Mouse (Mus musculus) cerebellum, postnatal 10 days (tissue): ENCODE measurements around the gene Ms4a6b.
"Not testable (repeated sequence)": the region's sequence is repeated elsewhere in the genome, so short reads cannot be mapped to it uniquely, and the experiment has no call there.

Experiments
- DNase-seq, 2 experiments: peaks; one replicate each; pipeline ENCODE4 v3.0.0; 2021; ENCODE audit warnings: mixed read lengths in 2 of 2

Ms4a6b gene

DNA sequence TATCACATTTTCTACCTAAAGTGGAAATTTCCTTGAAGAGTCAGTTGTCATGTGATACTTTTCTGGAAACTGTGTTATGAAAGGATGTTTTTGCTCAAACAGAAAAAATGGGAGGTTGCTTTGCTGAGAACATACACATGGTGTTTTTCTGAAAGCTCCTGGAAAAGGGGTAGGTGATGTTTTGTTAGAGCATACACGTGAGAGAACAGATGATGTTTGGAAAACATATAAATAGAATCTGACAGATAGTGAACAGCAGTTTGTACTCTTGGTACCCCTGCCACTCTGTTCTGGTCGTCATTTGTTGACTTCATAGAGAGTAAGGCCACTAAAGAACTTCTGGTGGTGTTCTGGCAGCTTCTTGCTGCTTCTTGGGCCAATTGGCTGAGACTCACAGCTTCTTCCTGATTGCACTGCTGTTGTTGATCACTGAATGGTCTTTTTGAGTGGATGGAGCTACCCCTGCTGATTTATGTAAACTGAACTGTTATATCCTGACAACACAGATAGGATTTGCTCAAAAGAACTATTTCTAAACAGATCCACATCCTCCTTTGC is 17.7 kb downstream of the Ms4a6b start:
- DNase-seq: peak; percentile 7 to 26

DNA sequence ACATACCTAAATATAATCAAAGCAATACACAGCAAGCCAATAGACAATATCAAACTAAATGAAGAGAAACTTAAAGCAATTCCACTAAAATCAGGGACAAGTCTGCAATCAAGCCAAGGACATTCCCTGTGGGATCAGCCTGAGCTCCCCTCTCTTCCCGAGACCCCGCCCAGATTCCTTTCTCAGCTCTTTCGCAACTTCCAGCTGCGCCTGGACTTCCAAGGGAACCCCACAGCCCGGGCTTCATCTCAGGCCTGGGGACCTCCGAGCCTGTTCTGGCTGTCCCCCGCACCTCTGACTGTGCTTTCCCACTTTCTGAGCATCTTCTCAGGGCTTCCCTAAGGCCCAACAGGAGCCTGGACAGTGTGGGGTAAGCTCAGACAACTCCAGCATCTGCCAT is 20.3 kb downstream of the Ms4a6b start, which contains the start of gene Ms4a4d:
Gene Ms4a4d (plus strand): TSS at position 209 of the 400 bp plus-strand sequence.
- DNase-seq: no peak

DNA sequence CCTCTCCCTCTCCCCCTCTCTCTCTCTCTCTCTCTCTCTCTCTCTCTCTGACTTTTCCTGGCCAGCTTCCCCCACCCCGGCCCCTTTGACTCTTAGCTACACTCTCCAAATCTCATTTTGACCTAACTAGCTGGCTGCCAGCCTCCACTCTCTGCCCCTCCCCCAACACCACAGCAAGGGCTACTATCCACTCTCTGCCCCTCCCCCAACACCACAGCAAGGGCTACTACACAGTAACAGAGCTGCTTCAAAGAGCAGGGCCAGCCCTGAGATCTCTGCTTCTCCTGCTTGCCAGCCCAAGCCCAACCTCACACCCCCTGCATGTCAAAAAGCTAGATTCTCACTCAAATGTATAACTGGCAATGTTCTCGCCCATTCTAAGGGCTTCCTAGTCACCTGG is 21.0 kb downstream of the Ms4a6b start:
- peak; percentile 24 to 31 for DNase-seq

DNA sequence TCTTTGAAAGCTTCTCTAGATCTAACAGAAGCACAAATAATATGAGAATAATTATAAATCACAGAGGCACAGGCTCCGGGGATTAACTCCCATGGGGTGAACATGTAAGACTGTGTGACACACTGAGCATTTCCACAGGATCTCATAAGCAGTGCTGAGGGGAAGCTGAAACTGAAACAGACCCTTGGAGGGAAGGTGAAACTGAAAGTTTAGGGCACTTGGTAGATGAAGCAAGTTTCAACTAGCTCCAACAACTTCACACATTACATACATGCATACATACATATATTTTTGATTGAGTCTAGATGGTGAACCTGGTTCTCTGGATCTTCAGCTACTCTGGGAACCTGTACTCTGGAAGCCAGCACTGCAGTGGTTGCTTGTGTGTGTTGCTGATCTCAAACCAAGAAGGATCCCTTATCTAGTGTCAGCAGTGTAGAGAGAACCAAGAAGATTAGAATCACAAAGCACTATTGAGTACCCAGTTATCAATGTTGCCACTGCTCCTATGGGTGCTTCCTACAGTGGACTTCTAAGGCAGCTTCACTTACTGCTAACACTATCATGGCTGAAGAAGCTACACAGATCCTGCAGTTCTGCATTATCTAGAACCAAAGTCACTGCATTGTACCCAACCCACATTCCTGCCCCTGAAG is 24.0 kb downstream of the Ms4a6b start:
- DNase-seq: not testable (repeated sequence)

DNA sequence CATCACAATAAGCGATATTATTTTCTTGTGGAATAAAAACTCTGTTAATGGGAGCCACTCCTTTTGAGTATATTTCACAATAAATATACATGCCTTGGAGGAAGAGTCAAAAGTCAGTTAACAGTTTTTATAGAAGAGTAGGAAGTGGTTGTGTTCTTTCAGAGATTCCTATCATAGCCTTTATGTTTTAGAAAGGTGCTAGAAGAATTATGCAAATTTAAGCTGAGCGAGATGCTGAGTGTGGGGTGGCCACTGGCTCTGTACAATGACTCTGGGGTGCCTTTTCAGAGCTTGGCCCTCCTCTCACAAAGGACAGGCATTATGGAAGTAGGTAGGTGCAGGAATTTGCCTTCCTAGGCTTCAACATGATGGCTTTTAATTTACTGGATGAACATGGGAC is 28.1 kb downstream of the Ms4a6b start:
- not testable (repeated sequence) for DNase-seq

DNA sequence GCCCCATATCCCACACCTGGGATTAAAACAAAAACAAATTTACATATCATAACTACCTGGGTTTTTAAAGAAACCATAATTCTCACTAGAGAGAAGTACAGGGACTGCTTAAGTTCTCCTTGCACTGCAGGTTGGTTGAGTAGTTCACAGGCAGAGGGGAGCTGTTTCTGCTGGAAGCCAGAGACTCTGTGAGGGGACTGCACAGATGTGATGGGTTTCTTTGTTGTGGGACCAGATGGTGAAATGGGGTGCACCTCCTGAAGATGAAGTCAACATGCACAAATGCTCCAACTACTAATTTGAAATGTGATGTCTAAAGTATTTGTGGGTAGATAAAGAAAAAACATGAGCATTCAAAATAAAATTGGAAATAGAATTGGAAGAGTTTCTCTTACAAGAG is 31.6 kb downstream of the Ms4a6b start:
- DNase-seq: no peak

DNA sequence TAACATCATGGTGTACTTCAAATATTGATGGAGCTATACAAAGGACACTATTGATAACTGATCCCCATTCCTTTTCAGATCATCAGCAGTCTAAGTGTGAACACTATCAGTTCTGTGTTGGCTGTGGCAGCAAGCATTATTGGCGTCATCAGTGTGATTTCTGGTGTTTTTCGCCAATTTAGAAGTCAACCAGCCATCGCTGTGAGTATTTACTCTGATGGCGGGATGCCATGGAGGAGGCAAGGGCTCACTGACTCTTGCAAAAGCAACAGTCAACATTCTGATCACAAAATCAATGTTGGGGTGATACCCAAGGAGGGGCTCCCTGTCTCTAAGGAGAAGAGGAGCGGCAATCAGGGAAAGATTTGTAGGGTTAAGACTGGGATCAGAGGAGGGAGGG is 38.4 kb downstream of the Ms4a6b start:
- no peak for DNase-seq

DNA sequence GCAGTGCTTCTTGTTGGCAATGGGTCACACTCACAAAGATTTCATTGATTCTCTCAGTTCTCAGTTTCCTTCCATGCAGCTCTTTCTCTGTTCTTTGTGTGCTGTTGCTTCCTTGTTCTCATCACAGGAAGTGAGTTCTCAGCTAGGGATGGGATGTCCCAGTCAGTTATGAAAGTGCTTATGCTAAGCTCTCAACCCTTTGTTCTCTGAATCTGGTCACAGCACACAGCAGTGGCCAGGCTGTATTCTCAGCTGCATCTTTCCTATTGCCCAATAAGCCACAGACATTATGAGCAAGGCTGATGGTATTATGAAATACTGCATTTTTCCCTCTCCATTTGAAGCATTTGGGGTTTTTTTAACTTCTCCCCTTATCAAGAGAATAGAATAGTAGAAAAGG is 43.2 kb downstream of the Ms4a6b start:
- DNase-seq: not testable (repeated sequence)

DNA sequence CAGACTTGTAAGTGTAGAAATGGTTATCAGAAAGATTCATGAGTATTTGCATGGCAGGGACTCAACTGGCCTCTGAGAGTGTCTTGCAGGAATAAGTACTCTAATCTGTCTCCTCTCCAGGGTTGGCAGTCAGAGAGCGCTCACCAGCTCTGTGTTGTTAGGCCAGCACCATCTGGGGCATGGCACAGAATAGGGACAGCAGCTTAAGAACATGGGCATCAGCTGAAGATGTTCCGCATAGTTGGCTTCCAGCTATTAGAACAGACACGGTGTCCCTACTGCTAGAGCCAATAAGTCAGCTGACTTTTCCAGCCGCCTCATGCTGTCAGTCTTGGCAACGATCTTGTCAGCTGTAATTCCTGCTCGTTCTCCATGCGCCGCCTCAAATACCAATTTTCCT is 58.7 kb downstream of the Ms4a6b start:
- peak; percentile 56 to 69 for DNase-seq
